Mouse (Mus musculus) liver, adult (tissue): Measurements from ENCODE around the gene Fkbp11.

ENCODE experiments used
- GATA4 ChIP-seq: IDR thresholded peaks from 2 replicates; pipeline ENCODE4 v1.6.1; 2014; ENCODE audit warnings: mild to moderate bottlenecking, low read length; ENCODE audit not compliant: insufficient replicate concordance

The Fkbp11 gene

DNA sequence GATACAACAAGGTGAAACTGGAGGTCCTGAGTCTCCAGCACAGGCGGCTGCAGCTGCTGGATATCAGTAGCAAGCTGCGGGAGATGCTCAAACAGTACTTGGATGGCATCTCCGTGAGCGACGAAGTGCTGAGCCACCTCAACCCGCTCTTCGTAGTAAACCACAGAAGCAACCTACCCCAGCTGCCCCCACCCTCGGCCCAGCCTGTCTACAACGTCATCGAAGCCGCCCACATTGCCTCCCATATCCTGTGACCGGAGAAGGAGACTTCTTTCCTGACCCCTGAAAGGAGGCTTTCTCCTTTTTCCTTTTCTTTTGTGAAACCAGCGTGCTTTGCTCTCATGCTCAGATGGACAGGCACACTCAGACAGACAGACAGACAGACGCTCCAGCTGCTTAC is 5.1 kb downstream of the Fkbp11 start:
- TF ChIP-seq GATA4: no peak

DNA sequence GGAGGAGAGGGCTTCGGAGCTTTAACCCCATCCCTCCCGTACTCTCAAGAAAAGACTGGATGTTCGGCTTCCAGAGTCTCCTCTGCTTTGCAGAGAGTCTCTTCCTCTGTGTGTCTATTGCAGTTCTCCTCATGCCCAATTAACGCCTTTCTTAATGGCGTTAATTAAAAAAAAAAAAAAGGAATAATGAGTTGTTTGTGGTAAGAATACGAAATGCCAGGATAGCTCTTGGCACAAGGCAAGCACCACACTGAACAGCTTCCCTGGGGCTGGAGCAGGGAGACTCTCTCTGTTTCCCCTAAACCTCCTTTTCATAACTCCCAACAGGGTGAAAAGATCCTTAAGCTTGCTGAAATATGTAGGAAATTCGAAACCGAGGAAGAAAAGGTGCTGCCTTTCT is 5.8 kb downstream of the Fkbp11 start:
- no peak for TF ChIP-seq GATA4

DNA sequence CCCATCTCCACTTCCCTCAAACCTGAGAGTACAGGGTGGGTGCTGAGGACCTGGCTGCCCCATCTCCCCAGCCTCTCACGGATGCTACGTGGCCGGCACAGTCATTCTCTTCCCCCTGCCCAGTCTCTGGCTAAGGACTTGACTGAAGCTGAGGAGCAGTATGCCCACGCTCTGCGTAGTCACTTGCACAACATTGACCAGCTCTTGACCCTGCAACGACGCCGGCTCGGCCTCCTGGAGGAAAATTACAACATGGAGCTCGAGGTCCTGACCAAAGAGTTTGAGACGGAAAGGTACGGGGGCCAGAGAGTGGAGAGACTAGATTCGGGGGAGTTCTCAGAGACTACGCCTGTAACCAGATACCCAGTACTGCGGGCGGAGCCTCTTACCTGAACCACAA is 10.7 kb downstream of the Fkbp11 start:
- no peak for TF ChIP-seq GATA4

DNA sequence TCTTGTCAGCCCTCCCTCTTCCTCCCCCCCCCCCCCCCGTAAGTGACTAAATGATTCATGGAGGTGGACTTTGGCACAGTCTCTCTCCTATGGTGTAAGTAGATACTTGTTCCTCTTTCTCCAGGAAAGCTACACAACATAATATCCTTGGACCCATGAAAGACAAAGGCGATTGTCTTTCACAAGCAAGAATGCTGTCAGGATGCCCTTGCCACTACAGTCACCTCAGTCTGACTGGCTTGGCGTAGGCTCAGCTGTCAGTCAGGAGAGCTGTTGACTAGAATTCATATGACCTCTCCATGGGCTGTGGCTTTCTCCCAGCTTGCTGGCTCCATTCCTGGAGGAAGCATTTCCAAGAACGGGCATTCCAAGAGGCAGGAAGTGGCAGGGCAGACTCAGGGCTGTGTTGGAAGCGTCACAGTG is 13.8 kb downstream of the Fkbp11 start:
- TF ChIP-seq GATA4: no peak

DNA sequence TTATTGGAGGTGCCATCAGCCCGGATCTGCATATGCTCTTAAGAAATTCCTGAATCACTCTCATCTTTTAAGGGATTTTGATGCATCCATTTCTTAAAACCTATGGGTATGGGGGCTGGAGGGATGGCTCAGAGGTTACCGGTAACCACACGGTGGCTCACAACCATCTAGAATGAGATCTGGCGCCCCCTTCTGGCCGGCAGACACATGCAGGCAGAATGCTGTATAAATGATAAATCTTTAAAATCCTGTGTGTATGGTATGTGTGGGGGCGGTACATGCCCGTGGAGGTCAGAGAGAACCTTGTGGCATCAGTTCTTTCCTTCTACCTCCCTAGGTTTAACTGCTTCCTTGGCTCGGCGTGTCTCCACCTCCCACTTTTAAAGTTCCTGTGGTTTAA is 17.6 kb downstream of the Fkbp11 start:
- TF ChIP-seq GATA4: no peak

DNA sequence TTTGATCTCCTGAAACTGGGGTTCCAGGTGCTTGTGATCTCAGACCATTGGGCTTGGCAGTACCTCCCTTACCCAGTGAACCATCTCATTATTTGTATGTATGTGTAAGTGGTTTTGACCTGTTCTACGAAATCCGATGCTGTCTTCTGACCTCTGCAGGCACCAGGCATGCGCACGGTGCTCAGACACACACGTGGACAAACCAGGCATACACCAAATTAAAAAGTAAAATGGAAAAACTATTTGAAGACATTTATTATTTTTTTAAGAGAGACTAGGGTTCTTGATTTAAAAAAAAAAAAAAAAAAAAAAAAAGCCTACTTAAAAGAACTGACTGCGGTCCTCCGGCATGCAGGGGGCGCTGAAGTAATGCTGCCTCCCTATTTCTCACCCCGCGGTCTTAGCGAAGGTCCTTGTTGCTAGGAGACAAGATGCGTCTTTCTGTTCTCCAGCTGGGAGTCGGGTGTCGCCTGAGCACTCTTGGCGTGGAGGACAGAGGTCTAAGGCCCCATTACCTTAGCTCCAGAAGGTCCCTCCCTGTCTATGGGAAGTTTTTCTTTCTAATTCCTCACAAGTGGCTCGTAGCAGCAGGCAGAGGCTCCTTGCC is 20.1 kb downstream of the Fkbp11 start, which contains the start of gene Ccdc65:
TSS of gene Ccdc65 (plus strand) at position 442 of the 607 bp plus-strand sequence.
- no peak for TF ChIP-seq GATA4

DNA sequence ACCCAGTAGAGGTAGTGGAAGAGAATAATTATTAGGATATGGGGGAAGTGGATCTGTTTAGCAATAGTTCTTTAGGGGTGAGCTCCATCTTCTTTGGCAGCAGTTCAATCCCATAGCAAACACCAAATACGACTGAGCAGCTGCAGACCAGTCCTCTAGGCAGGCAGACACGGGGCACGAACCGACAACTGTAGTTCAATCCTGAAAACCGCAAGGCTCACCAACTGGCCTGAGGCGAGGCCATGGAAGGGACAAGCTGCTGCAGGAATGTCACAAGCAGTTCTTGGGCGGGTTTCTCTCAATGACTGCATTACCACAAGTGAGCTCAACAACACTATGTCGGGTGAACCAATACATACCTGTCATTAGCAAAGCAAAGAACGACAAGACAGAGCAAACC is 23.7 kb downstream of the Fkbp11 start:
- no peak for TF ChIP-seq GATA4

DNA sequence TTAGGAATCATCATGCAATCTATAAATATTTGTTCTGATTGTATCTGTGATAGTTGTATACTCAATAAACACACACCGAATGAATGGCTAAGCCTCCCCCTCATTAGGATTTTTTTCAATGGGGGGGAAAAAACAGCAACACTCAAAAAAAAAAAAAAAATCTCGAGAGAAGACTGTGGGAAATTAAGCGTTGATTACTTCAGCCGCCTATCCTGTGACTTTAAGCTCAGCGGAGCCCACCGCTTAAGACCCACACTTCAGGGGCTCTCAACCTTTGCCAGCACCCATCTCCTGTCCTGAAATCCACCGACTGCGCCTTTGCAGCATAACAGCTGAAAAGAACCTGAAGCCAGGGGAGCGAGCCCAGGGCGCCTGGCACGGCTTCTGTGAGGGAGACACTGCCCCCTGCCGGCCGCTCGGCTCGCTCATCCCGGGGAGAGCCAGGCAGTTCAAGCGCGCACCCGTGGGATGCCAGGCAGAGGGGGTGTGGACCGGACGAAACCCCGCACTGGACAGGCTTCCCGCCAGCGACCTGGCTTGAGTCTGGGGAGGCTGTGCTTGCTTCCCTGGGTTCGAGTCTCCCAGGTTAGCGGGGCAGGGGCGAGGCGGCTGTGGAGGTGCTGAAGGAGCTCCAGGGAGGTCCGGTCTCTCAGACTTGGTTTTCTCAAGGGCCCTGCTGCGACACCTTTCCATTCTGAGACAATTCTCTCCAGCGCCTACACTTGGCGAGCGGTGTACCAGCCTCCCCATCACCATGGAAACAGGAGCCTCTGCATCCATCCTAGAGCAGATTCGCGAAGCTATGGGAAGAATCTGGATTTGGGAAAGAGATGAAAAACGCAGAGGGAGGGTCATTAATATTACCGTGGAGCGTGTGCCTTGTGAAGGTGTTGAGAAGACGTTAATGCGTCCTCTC is 28.6 kb downstream of the Fkbp11 start:
- no peak for TF ChIP-seq GATA4

DNA sequence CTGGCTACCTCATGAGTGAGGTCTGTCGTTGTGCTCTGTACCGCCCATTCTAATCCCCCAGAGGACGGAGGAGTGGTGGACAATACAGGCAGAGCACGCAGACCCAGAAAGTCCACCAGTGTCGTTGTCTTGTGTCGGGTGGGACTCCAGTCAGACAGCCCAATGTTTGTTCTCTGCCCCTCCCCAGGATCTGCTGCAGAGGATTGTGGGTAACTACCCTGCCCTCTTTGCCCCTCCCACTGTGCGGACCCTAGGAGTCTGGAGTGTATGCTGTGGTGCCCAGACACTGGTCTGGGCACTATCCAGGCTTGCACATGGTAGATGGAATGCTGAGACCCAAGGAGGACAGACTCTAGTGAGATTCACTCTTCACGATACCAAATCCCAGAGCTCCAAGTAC is 31.8 kb downstream of the Fkbp11 start:
- TF ChIP-seq GATA4: no peak

DNA sequence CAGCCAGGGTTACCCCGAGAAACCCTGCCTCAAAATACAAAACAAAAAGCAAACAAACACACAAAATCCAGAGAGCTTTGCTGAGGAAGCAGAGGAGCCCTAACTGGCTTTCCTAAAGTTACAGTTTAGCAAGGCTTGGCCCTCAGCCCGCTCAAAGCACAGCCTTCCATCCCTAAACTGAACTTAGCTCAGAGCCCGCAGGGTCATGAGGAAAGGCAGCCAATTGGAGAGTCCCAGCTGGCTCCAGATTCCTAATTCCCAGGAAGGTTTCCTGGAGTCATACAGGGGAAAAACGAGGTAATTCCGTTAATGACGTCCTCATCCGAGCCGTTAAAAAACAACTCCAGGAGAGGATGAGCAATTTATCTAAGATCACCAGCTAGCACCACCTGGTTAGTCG is 32.3 kb downstream of the Fkbp11 start:
- TF ChIP-seq GATA4: no peak

DNA sequence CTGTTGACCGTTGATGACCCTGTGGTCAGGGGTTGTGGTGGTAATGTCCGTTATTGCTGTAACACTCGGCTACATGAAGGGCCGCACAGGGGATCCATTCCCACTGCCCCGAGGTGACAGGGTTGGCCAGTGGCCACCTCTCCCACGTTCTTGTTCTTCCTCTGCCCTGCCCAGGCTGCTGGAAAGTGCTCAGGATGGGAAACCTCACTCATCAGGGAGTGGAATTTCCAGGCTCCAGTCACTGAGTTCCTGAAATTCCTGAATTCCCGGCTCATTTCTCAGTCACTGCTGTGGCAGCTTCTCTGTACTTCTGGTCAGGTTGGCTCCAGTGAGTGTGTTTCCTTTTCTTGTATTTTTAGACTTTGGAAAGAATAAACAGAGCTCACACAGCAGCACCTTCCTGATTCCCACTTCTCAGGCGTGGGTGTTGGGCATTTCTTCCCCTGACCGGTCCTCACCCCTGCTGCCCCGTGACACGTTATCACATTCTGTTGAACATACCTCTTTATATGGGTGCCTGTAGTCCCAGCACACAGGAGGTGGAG is 35.8 kb downstream of the Fkbp11 start:
- TF ChIP-seq GATA4: no peak

DNA sequence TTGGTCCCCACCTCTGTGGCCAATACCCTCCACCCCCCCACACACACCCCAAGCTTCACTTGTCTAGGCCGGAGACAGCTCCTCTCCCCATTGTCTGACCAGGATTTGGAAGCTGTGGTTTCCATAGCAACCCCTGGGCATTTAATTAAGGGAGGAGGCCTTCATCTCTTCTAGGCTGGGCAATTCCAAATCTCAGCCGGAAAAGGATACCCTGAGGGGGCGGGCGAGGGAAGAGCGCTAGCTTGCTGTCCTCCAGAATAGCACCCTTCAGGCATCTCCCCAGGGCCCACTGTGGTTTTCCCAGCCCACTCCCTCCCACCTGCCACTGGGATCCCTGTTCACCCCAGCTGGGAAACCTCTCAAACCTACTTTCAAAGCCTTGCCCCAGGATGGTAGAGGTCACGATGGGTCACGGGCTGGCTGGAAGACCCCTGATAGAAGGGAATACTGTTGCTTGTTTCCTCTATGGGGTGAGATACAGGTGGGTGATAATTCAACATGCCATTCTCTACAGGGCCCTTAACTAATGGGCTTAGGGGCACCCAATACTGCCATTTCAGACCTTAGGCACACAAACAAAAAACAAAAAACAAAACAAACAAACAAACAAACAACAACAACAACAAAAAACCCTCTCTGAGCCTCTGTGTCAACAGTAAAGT is 36.4 kb downstream of the Fkbp11 start:
- no peak for TF ChIP-seq GATA4

DNA sequence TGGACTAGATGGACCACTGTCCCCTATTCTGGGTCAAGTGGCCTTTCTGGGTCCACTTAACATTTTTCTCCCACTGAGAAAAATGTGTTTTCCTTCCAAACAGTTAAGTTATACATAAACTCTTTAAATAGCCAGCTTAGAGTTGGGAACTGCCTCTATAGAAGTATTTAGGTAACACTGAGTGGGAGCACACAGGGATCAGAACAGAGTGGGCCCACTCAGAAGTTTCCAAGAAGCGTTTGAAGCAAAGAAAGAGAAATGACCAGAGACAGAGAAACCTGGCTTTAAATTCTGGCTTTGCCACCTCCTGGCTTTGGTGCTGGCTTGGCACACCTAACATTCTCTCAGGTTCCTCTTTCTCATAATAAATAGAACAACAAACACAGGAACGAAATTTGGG is 38.3 kb downstream of the Fkbp11 start:
- TF ChIP-seq GATA4: no peak

DNA sequence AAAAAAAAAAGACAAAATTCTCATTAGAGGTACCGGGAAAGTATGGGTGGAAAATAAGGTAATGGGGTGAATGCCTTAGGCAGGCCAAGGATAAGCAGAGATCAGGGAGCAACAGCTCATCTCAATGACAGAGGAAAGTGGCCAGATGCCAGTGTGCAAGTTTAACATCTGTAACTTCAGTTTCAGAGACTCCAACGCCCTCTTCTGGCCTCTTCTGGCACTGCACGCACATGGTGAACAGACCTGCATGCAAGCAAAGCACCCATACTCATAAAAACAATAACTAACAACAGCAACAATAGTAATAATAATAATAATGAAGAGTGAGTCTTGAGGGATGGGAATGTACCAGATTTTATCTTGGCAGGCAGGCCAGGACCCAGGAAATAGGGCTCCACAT is 42.1 kb downstream of the Fkbp11 start:
- no peak for TF ChIP-seq GATA4

DNA sequence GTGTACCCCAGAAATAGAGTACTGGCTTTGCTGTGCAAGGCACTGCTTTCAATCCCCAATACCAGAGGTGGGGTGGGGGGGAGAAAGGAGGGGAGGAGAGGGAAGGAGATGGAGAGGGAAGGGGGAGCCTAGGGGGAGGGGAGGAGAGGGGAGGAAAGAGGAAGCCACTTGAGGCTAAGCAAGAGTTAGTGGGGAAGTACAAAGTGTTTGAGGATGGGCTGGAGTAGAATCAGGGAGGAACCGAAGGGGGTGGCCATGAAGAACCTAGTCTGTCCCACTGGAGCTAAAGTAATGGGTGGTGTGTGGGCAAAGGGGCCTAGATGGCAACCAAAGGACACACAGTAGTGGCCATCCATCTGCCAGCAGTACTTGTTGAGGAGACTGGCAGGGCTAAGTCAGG is 44.3 kb downstream of the Fkbp11 start:
- no peak for TF ChIP-seq GATA4

DNA sequence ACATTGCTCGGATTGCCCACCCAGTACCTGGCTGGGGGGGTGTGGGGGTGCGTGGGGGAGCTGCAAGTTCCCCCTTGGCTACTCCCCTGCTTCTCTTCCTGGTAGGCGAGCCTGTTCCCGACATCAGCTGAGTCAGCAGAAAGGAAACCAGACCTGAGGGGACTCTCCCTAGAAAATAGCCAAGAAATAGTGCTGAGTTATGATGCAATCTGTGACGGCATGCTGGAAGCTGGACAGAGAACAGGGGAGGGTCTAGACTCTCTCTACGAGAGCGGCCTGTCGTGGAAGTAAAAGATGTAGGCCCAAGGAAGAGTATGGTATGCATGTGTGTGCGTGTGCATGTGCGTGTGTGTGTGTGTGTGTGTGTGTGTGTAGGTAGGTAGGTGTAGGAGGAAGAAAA is 44.8 kb downstream of the Fkbp11 start:
- TF ChIP-seq GATA4: no peak

DNA sequence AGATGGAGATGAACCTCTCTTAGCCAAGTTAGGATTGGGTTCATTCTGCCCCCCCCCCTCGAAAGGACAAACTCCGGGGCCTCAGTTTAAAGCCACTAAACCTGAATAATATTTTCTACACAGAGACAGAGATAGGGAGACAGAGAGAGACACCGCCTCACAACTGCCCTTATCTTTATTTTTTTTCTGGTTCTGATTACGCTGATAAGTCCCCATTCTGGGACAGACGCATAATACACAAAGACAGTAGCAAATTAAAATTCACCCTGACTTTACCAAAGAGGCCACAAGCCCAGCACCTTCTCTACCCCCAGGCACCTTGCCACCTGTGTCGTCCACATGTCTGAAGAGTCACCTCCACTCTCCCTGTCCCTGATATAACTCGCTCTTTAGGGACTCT is 46.4 kb downstream of the Fkbp11 start:
- no peak for TF ChIP-seq GATA4
